Mouse (Mus musculus) ES-Bruce4 (cell line): ENCODE data around the gene Tspo. TPM values are rescaled to one million over a fixed set of nuclear protein-coding genes. Genes with fewer than 3 reads are reported as not detected.

Experiments
- H3K27ac ChIP-seq: 2 replicates; pipeline ENCODE4 v1.5.1; 2012; ENCODE audit warnings: low read length, inconsistent platforms; ENCODE audit not compliant: insufficient read depth
- H3K27me3 ChIP-seq: 2 replicates; pipeline ENCODE4 v1.6.1; 2012; ENCODE audit warnings: mild to moderate bottlenecking, low read length, inconsistent platforms; ENCODE audit not compliant: control insufficient read depth, poor library complexity, insufficient read depth, severe bottlenecking
- H3K36me3 ChIP-seq: 2 replicates; pipeline ENCODE4 v1.6.1; 2012; ENCODE audit warnings: inconsistent platforms, mild to moderate bottlenecking, low read length, moderate library complexity; ENCODE audit not compliant: control insufficient read depth, poor library complexity, insufficient read depth, severe bottlenecking
- H3K4me1 ChIP-seq: one replicate; pipeline ENCODE4 v1.8.1; 2011; ENCODE audit warnings: low read length; ENCODE audit not compliant: control insufficient read depth, insufficient read depth
- H3K4me3 ChIP-seq: 2 replicates; pipeline ENCODE4 v1.5.1; 2011; ENCODE audit warnings: low read depth, mild to moderate bottlenecking, low read length
- H3K9ac ChIP-seq: 2 replicates; pipeline ENCODE4 v1.6.1; 2012; ENCODE audit warnings: low read depth, mild to moderate bottlenecking, inconsistent platforms; ENCODE audit not compliant: poor library complexity, severe bottlenecking
- H3K9me3 ChIP-seq: replicated peaks from 2 replicates; pipeline ENCODE4 v1.6.1; 2012; ENCODE audit warnings: mild to moderate bottlenecking, low read length, inconsistent platforms; ENCODE audit not compliant: control insufficient read depth, poor library complexity, insufficient read depth, severe bottlenecking
- CTCF ChIP-seq: IDR thresholded peaks from one replicate; pipeline ENCODE4 v1.8.1; 2011; ENCODE audit warnings: low read depth, low read length
- EP300 ChIP-seq: IDR thresholded peaks from 2 replicates; pipeline ENCODE4 v1.6.1; 2011; ENCODE audit warnings: low read depth, low read length; ENCODE audit not compliant: insufficient read depth
- POLR2A ChIP-seq: IDR thresholded peaks from one replicate; pipeline ENCODE4 v1.8.1; 2011; ENCODE audit warnings: low read length; ENCODE audit not compliant: insufficient read depth
- polyA plus RNA-seq: library from polyadenylated mRNA; stranded (reverse); fragments of >200 nt; gene quantifications from 2 replicates; pipeline ENCODE4 v1.2.4, GENCODE M21; 2011; ENCODE audit warnings: low read depth; ENCODE audit not compliant: missing spikeins, insufficient read depth, insufficient read length

Tspo gene
- polyA plus RNA-seq, 1 experiment = 25.9 TPM

DNA sequence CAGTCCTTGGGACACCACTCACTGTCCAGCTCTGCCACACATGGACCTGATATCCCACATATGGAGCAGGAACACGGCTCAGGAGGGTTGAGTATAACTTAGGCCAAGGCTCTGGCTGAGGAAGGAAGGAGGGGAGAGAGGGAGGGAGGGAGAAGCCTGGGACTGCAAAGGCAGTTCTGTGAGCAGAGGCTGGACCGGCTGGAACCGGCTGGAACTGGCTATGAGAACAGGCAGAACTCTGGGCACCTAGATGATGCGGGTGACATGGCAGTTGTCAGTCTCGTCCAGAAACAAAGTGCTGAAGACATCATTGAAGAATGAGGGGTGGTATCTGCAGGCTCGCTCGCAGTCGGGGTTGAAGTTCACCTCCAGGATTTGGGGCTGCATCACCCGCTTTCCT, 13.3 kb downstream of the Tspo start:
- Histone ChIP-seq H3K9me3 (no peaks in the 10 kb centered on the region), H3K36me3 (peaks cover 12% of the 10 kb centered on the region), H3K9ac (no peak overlapping the region), H3K27ac (no peak overlapping the region), H3K27me3 (no peaks in the 10 kb centered on the region), H3K4me3 (no peak overlapping the region), H3K4me1 (no peaks in the 10 kb centered on the region)
- TF ChIP-seq POLR2A = no peak
- TF ChIP-seq CTCF = no peak
- no peak for TF ChIP-seq EP300

- TF ChIP-seq CTCF (no peak), POLR2A (no peak), EP300 (no peak)
- H3K27ac ChIP-seq = no peak overlapping the region
- H3K9me3 ChIP-seq = no peaks in the 10 kb centered on the region
- no peak overlapping the region for H3K9ac ChIP-seq
- H3K4me3 ChIP-seq = no peak overlapping the region
- H3K4me1 ChIP-seq = no peaks in the 10 kb centered on the region
- peaks cover 25% of the 10 kb centered on the region for H3K36me3 ChIP-seq
- H3K27me3 ChIP-seq = no peaks in the 10 kb centered on the region
Observed at GRCm38 (mm10) chr15:83582931-83583330, 19.5 kb downstream of the Tspo start.

- Histone ChIP-seq H3K36me3 (peaks cover 25% of the 10 kb centered on the region), H3K4me3 (no peak overlapping the region), H3K4me1 (no peaks in the 10 kb centered on the region), H3K9ac (no peak overlapping the region), H3K27me3 (no peaks in the 10 kb centered on the region), H3K27ac (no peak overlapping the region), H3K9me3 (no peaks in the 10 kb centered on the region)
- TF ChIP-seq EP300 = no peak
- TF ChIP-seq POLR2A = no peak
- peak; percentile 71 for TF ChIP-seq CTCF
Observed at GRCm38 (mm10) chr15:83583419-83584156, 20.2 kb downstream of the Tspo start.

DNA sequence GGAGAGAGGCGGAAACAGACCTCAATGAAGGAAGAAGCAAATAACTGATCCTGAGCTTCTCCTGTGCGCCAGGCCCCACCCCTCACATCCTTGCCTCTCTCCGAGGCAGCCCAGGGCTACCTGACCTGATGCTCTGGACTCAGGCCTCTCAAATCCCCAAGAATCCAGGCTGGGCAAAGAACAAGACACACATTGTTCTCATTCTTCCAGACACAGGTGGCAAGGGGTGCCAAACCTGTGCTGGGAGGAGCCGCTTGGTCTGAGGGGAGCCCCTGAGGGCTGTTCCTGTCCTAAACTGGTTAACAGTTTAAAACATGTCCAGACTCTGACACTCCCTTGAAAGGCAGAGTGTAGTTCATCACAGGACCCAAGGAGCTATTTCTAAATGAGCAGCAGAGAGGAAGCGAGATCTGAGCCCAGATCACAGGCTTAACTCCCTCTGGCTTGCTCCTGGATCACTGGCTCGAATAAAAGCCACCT, 21.4 kb downstream of the Tspo start:
- H3K4me3 ChIP-seq = no peak overlapping the region
- H3K27ac ChIP-seq = no peak overlapping the region
- H3K4me1 ChIP-seq = no peaks in the 10 kb centered on the region
- H3K9me3 ChIP-seq = no peaks in the 10 kb centered on the region
- no peak overlapping the region for H3K9ac ChIP-seq
- H3K36me3 ChIP-seq = peaks cover 25% of the 10 kb centered on the region
- TF ChIP-seq EP300 (no peak), CTCF (no peak)
- H3K27me3 ChIP-seq = no peaks in the 10 kb centered on the region

- no peaks in the 10 kb centered on the region for H3K27me3 ChIP-seq
- H3K4me3 ChIP-seq = no peak overlapping the region
- no peak for TF ChIP-seq EP300
- no peak for TF ChIP-seq CTCF
- TF ChIP-seq POLR2A = no peak
- H3K9me3 ChIP-seq = no peaks in the 10 kb centered on the region
- H3K9ac ChIP-seq = no peak overlapping the region
- no peak overlapping the region for H3K27ac ChIP-seq
- H3K4me1 ChIP-seq = no peaks in the 10 kb centered on the region
- H3K36me3 ChIP-seq = peaks cover 8% of the 10 kb centered on the region
Observed at GRCm38 (mm10) chr15:83590841-83591240, 27.4 kb downstream of the Tspo start.

DNA sequence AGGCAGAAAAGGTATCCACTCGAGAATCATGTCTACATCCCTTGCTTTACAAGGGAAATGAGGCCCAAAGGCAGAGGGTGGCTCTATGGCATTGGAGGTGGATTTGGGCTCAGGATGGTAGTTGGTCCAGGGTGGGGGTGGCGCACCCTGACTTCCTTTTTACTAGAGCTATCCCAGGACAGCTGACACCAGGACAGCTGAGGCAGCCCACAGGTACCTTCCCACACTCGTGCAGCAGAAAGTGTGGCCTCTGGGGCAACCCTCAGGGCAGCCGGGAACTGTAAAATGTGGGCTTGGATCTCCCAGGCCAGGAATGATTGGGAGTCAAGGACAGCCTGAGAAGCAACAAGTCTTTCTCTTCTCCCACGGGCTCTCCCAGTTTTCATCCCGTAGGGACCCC, 28.4 kb downstream of the Tspo start:
- Histone ChIP-seq H3K4me1 (no peaks in the 10 kb centered on the region), H3K27ac (no peak overlapping the region), H3K4me3 (no peak overlapping the region), H3K36me3 (no peaks in the 10 kb centered on the region; the same call in 1 of the 2 replicates), H3K9me3 (no peaks in the 10 kb centered on the region), H3K27me3 (no peaks in the 10 kb centered on the region), H3K9ac (no peak overlapping the region)
- TF ChIP-seq CTCF (no peak), EP300 (no peak), POLR2A (no peak)
